Mouse (Mus musculus): ENCODE results near the gene Fam214a. TPM values are rescaled to one million over a fixed set of nuclear protein-coding genes. Genes with fewer than 3 reads are reported as not detected.

The Fam214a gene
- polyA plus RNA-seq (2015; fragmentation: Nextera tagmentation; extraction: Ambion mirVana), result 1.4 and 1.6 TPM in 2 replicates

DNA sequence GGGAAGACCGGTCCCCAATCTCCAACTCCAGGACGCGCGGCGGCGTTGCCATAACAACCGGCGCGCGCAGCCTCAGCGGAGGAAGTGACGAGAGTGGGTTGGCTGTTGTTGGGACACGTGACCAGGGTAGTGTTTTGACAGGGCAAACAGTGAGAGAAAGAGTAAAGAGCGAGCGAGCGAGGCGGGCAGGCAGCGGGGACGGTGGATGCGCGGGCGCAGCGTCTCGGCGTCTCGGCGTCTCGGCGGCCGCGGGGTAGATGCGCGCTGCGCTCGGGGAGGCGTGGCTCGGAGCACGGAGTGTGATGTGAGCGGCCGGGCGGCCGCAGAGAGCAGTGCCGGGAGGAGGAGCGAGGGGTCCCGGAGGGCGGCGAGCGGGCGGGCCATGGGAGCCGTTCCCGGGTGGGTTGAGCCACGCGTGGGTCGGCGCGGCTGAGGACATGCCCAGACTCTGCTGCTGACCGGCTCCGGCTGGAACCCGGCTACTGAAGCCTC, at the start of gene Fam214a:
Fam214a (plus strand) TSS at position 129 of the 492 bp plus-strand sequence.
- peaks cover 15% of the 10 kb centered on the region for H3K4me1 ChIP-seq (replicated peaks)
- peak; percentile 73 for DNase-seq
- WGBS (ENCODE audit: insufficient replicate concordance), result 1% methylated on average over 54 of the region's 59 CpGs
- ATAC-seq (ENCODE audit: low read depth), result peak; percentile 89
- peak within 1 kb of the TSS; percentile 77 for H3K4me3 ChIP-seq (replicated peaks)
- no peaks in the 10 kb centered on the region for H3K9me3 ChIP-seq (replicated peaks)
- H3K4me2 ChIP-seq, result peak within 1 kb of the TSS; percentile 95
- H3K9ac ChIP-seq, result peak within 1 kb of the TSS; percentile 76
- no peaks in the 10 kb centered on the region for H3K27me3 ChIP-seq
- H3K27ac ChIP-seq, result peak within 1 kb of the TSS; percentile 77
- no peaks in the 10 kb centered on the region for H3K36me3 ChIP-seq

DNA sequence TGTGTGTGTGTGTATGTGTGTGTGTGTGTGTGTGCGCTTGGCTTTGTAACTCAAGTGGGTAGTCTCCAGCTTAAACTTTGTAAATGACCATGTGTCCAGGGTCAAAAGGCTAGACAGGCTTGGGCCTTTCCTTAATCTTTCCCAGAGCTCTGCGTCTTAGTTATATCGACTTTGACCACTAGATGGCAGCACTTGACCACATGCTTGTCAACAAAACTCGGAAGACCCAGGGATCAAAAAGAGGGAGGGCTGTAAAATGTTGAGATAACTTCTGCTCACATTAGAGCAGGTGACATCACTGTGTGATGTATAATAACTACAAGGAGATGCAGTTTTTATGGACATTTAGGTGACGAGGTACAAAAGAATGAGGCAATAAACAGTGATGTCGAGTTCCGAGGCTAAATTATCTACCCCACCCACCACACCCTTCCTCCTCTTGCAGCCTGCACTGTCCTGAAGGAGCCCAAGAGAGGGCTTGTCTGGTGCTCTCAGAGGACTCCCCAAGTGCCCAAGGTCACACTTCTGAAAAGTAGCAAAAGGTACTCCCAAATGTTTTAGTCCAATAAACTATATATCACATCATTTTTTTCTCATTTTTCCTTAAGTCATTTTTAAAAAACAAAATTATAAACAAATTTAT, 47.7 kb upstream of the Fam214a start:
- Histone ChIP-seq H3K27me3 (no peaks in the 10 kb centered on the region), H3K27ac (no peak overlapping the region), H3K36me3 (no peaks in the 10 kb centered on the region), H3K9ac (no peak overlapping the region), H3K4me2 (peak overlapping the region; percentile 28; the same call in 1 of the 2 replicates), H3K4me1 (replicated peaks) (no peaks in the 10 kb centered on the region; the same call in 1 of the 2 replicates), H3K4me3 (replicated peaks) (no peak overlapping the region), H3K9me3 (replicated peaks) (no peaks in the 10 kb centered on the region)
- DNase-seq (peak; percentile 7), ATAC-seq (ENCODE audit: low read depth) (no peak)
- WGBS (ENCODE audit: insufficient replicate concordance), result 2% methylated on average over 7 of the region's 7 CpGs

DNA sequence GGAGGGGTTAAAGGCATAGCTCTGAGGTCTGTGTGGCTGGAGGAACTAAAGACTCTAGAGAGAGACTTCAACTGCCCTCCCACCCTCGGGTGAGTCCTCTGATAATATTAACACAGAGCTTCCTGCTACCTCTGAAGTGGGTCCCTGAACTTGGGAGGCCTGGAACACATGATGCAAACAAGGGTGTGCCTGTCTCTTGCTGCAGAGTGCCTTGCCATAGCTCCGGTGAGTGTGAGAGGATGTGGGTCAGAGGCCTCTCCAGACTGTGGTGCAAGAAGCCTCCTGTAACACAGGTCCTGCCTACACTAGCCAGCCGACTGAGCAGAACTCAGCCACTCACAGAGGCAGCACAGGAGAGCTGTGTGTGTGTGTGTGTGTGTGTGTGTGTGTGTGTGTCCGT, 45.7 kb upstream of the Fam214a start:
- H3K4me3 ChIP-seq (replicated peaks), result no peak overlapping the region
- ATAC-seq (ENCODE audit: low read depth), result 0 out of 2 replicates have a peak, but pooled peaks have one; percentile 15
- no peaks in the 10 kb centered on the region; the same call in 1 of the 2 replicates for H3K4me1 ChIP-seq (replicated peaks)
- 20% methylated on average over 4 of the region's 4 CpGs for WGBS (ENCODE audit: insufficient replicate concordance)
- H3K27ac ChIP-seq, result no peak overlapping the region
- no peaks in the 10 kb centered on the region for H3K9me3 ChIP-seq (replicated peaks)
- no peak for DNase-seq
- H3K36me3 ChIP-seq, result no peaks in the 10 kb centered on the region
- H3K9ac ChIP-seq, result no peak overlapping the region
- no peak overlapping the region for H3K4me2 ChIP-seq
- no peaks in the 10 kb centered on the region for H3K27me3 ChIP-seq

DNA sequence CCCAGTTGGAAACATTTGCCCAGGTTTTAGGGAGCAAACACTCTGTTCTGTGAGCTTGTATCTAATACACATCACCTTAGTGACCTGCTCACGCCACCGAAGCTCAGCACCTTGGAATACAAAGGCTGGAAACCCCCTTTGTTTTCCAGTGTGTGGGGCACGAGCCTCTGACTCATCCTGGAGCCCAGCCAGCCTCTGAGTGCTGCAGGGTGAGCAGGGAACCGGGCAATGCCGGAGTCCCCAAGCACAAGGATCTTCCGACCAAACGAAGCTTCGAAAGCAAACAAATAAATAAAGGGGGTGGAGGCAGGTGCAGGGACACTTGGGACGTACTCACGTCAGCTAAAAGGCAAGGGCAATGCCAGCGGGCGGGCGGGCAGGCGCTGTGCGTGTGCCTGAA, 43.4 kb upstream of the Fam214a start:
- H3K27ac ChIP-seq, result no peak overlapping the region
- ATAC-seq (ENCODE audit: low read depth), result no peak
- no peaks in the 10 kb centered on the region for H3K9me3 ChIP-seq (replicated peaks)
- H3K36me3 ChIP-seq, result no peaks in the 10 kb centered on the region
- H3K4me1 ChIP-seq (replicated peaks), result no peaks in the 10 kb centered on the region; the same call in 1 of the 2 replicates
- no peak for DNase-seq
- H3K4me2 ChIP-seq, result no peak overlapping the region
- no peak overlapping the region for H3K9ac ChIP-seq
- 64% methylated on average over 15 of the region's 15 CpGs for WGBS (ENCODE audit: insufficient replicate concordance)
- no peak overlapping the region for H3K4me3 ChIP-seq (replicated peaks)
- H3K27me3 ChIP-seq, result no peaks in the 10 kb centered on the region

DNA sequence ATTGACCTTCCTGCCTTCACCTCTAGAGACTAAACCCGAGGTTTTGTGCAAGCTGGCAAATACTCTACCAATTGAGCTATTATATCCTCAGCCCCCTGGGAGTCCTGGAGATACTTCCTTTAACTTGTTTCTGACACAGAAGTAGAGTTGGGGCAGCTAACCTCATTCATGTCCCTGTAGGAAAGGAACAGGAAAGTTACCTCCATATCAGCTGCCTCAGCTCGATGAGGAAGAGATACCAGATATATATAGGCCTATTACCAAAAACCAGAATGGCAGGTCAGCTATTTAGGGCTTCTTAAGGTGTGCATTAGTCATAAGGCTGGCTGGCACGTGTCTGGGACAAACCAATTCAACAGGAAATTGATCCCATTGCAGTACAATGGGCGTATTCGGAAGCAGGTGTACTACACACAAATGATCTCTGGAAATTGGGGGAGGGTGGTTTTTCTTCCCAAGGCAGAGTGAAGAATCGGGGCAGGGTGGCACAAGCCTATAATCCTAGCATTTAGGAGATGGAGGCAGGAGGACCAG, 42.4 kb upstream of the Fam214a start:
- Histone ChIP-seq H3K4me1 (replicated peaks) (no peaks in the 10 kb centered on the region), H3K27me3 (no peaks in the 10 kb centered on the region), H3K36me3 (no peaks in the 10 kb centered on the region), H3K4me2 (no peak overlapping the region), H3K9me3 (replicated peaks) (no peaks in the 10 kb centered on the region), H3K27ac (no peak overlapping the region), H3K4me3 (replicated peaks) (no peak overlapping the region), H3K9ac (no peak overlapping the region)
- no peak for DNase-seq
- 52% methylated on average over 6 of the region's 6 CpGs for whole genome bisulfite sequencing (ENCODE audit: insufficient replicate concordance)
- no peak for ATAC-seq (ENCODE audit: low read depth)

DNA sequence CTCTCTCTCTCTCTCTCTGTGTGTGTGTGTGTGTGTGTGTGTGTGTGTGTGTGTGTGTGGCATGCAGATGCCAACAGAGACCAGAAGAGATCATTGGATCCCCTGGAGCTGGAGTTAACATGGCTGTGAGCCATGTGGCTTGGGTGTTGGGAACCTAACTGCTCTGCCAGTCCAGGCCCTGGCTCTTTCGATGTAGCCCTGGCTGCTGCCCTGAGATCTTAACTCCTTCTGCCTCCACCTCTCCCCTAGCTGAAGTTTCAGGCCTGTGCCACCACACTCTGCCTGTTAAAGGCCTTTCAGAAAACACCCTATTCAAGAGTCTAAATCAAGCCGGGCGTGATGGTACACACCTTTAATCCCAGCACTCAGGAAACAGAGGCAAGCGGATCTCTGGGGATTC, 41.3 kb upstream of the Fam214a start:
- DNase-seq, result no peak
- Histone ChIP-seq H3K27ac (no peak overlapping the region), H3K4me2 (no peak overlapping the region)

DNA sequence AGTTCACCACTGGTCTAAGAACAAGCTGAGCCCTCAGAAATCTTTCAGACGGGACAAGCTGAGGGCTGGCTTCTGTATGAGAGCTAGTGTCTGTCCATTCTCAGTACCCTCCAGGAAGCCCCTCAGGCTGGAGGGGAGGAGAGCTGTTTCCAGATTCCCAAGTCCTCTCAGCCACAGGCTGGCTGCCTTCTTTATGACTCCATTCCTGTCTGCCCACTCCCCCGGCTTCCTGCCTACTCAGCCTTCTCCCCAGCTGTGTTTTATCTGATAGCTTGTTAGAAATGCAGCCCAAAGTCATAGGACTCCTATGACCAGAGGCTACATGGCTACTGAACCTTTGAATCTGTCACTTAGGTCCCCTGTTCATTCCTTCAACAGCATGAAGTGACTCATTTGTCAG, 40.8 kb upstream of the Fam214a start:
- Histone ChIP-seq H3K9ac (no peak overlapping the region), H3K9me3 (replicated peaks) (no peaks in the 10 kb centered on the region), H3K27ac (no peak overlapping the region), H3K27me3 (no peaks in the 10 kb centered on the region), H3K4me1 (replicated peaks) (no peaks in the 10 kb centered on the region), H3K36me3 (no peaks in the 10 kb centered on the region), H3K4me3 (replicated peaks) (no peak overlapping the region), H3K4me2 (no peak overlapping the region)
- DNase-seq, result no peak
- ATAC-seq (ENCODE audit: low read depth), result no peak
- WGBS (ENCODE audit: insufficient replicate concordance), result 41% methylated on average over 2 of the region's 2 CpGs

More for the DNA sequence above, 41.3 kb upstream of the Fam214a start:
- ATAC-seq (ENCODE audit: low read depth), result no peak
- H3K36me3 ChIP-seq, result no peaks in the 10 kb centered on the region
- no peak overlapping the region for H3K4me3 ChIP-seq (replicated peaks)
- H3K9me3 ChIP-seq (replicated peaks), result no peaks in the 10 kb centered on the region
- WGBS (ENCODE audit: insufficient replicate concordance), result 64% methylated on average over 4 of the region's 4 CpGs
- no peaks in the 10 kb centered on the region for H3K4me1 ChIP-seq (replicated peaks)
- no peaks in the 10 kb centered on the region for H3K27me3 ChIP-seq
- H3K9ac ChIP-seq, result no peak overlapping the region

DNA sequence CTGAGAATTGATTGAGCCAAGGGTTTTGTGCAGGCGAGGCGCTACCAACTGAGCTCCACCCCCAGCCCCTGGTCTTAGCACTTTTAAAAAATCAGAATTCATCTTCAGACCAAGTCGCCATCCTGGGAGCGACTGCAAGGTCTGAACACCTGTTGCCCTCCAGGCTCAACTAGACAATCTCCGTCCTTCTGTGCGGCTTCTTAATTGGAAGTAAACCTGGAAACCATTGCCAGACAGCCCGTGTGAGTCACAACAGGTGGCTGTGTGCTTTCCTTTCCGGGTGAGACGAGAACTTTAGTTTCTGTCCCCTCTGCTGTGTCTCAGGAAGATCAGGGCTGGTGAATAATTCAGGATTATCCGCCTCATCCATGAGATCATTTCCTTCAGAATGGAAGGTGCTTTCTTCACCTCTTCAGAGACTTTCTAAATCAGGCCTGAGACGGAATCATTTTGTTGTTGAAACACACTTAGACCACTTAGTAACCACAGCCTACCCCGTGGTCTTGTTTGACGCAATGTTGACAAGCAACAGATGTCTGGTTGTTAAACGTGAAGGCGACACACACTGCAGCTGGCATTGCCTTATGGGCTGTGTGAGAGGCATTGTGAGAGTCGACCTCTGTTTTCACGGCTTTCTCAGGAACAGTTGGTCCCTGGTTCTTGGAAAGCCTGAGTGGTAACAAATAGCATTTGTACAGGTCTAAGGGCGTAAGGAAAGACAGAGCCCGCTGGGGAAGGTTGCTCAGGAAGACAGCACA, 39.9 kb upstream of the Fam214a start:
- no peak for DNase-seq
- no peaks in the 10 kb centered on the region for H3K4me1 ChIP-seq (replicated peaks)
- ATAC-seq (ENCODE audit: low read depth), result no peak
- no peak overlapping the region for H3K4me2 ChIP-seq
- H3K27ac ChIP-seq, result no peak overlapping the region
- H3K9ac ChIP-seq, result no peak overlapping the region
- H3K27me3 ChIP-seq, result no peaks in the 10 kb centered on the region
- no peaks in the 10 kb centered on the region for H3K36me3 ChIP-seq
- H3K9me3 ChIP-seq (replicated peaks), result no peaks in the 10 kb centered on the region
- WGBS (ENCODE audit: insufficient replicate concordance), result 55% methylated on average over 19 of the region's 19 CpGs
- H3K4me3 ChIP-seq (replicated peaks), result no peak overlapping the region

DNA sequence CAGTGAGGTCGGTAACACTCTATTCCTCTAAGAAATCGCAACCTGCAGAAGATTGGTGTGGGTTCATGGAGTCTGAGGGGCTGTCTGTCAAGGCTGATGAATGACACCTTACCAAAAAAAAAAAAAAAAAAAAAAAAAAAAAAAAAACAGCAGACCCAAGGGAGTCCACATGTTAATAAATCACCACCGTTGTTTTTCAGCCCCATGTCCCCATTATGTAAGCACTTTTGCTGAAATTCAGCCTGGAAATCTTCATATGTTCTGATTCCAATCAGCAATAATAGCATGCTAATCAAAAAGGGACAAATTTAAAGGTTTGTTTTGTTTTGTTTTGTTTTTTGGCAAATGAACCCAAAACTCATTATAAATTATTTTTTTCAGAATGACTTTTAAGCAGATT, 37.1 kb upstream of the Fam214a start:
- DNase-seq (no peak), ATAC-seq (ENCODE audit: low read depth) (no peak)
- H3K27ac ChIP-seq, result no peak overlapping the region
- H3K9ac ChIP-seq, result no peak overlapping the region
- H3K9me3 ChIP-seq (replicated peaks), result no peaks in the 10 kb centered on the region
- peaks cover 4% of the 10 kb centered on the region; the same call in 1 of the 2 replicates for H3K4me1 ChIP-seq (replicated peaks)
- no peak overlapping the region for H3K4me2 ChIP-seq
- WGBS (ENCODE audit: insufficient replicate concordance), result 68% methylated on average over 3 of the region's 3 CpGs
- H3K27me3 ChIP-seq, result no peaks in the 10 kb centered on the region
- no peaks in the 10 kb centered on the region for H3K36me3 ChIP-seq
- no peak overlapping the region for H3K4me3 ChIP-seq (replicated peaks)

DNA sequence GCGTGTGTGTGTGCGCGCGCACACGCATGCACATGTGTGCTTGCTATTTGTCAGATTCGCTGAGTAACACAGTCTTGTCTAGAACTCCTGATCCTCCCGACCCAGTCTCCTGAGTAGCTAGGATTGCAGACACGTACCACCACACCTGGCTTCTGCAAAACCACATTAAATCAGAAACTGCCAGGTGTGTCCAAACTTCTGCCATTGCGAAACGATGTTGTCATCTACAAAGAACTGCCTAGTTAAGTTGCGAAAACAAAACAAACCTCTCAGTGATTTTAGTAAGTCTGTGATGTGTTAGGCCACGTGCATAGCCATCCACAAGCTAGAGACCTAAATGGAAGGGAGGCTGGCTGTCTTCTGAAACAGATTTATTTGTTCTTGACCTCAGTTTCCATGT, 32.2 kb upstream of the Fam214a start:
- H3K4me2 ChIP-seq, result no peak overlapping the region
- no peaks in the 10 kb centered on the region for H3K36me3 ChIP-seq
- H3K4me3 ChIP-seq (replicated peaks), result no peak overlapping the region
- H3K9me3 ChIP-seq (replicated peaks), result no peaks in the 10 kb centered on the region
- no peak for DNase-seq
- peaks cover 4% of the 10 kb centered on the region; the same call in 1 of the 2 replicates for H3K4me1 ChIP-seq (replicated peaks)
- H3K9ac ChIP-seq, result no peak overlapping the region
- no peak for ATAC-seq (ENCODE audit: low read depth)
- no peak overlapping the region for H3K27ac ChIP-seq
- 72% methylated on average over 12 of the region's 12 CpGs for WGBS (ENCODE audit: insufficient replicate concordance)
- no peaks in the 10 kb centered on the region for H3K27me3 ChIP-seq

DNA sequence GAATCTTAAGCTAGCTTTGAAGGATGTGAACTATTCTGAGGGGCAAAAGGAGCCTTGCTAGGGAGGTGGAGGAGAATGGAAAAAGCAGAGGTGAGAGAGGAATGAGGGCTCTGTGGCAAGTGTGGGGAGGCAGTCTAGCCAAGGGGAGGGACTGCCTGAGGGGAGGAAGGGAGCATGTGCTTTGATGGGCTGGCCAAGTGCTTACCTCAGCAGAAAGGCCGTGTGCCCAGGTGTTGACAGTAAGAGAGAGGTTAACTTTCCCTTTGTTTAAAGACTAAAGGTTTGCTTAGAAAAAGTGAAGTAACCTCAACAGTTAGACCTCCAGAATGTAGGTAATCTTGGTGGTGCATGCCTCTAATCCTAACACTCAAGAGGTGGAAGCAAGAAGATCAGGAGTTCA, 31.3 kb upstream of the Fam214a start:
- ATAC-seq (ENCODE audit: low read depth) (no peak), DNase-seq (no peak)
- H3K4me1 ChIP-seq (replicated peaks), result peaks cover 4% of the 10 kb centered on the region; the same call in 1 of the 2 replicates

More for the DNA sequence above, 31.3 kb upstream of the Fam214a start:
- no peaks in the 10 kb centered on the region for H3K9me3 ChIP-seq (replicated peaks)
- 33% methylated on average over 1 of the region's 1 CpGs for WGBS (ENCODE audit: insufficient replicate concordance)
- H3K27me3 ChIP-seq, result no peaks in the 10 kb centered on the region
- H3K9ac ChIP-seq, result no peak overlapping the region
- H3K36me3 ChIP-seq, result no peaks in the 10 kb centered on the region
- H3K4me3 ChIP-seq (replicated peaks), result no peak overlapping the region
- no peak overlapping the region for H3K4me2 ChIP-seq
- H3K27ac ChIP-seq, result no peak overlapping the region
